Mouse (Mus musculus): ENCODE results near the gene Fbxo3. TPM values are rescaled to one million over a fixed set of nuclear protein-coding genes. Genes with fewer than 3 reads are reported as not detected.
"Not testable (repeated sequence)": the region's sequence is repeated elsewhere in the genome, so short reads cannot be mapped to it uniquely, and the experiment has no call there.

Fbxo3 gene
- polyA plus RNA-seq, 1 experiment from 2014 or later: 54.4 TPM

DNA sequence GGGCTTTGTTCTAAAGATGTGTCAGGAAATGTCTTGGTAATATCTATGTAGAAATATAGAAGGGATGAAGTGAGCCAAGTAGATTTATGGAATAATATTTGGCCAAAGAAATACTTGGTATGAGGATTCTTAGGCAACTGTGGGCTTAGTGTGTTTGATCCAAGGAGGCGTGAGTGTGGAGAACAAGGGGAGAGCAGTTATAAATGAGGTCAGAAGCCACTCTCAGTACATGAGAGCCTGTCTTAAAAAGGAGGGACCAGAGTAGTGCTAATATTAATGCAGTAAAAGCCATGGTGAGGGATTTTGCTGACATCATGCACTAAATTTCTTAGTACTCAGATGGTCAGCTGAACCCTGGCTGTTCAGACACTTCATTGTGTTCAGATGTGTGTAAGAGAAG lies 30.9 kb downstream of the Fbxo3 start:
- peaks cover 35% of the 10 kb centered on the region for H3K36me3 ChIP-seq (ENCODE audit: control insufficient read depth, insufficient read depth, low read length)
- 90% methylated on average over 1 of the region's 1 CpGs for WGBS
- H3K4me1 ChIP-seq (ENCODE audit: control insufficient read depth, insufficient read depth, low read length): no peaks in the 10 kb centered on the region
- no peak for ATAC-seq (ENCODE audit: low FRiP score, low TSS enrichment)
- no peaks in the 10 kb centered on the region for H3K27me3 ChIP-seq (ENCODE audit: control insufficient read depth, insufficient read depth, low read length)
- H3K4me3 ChIP-seq (ENCODE audit: low read length): no peak overlapping the region
- no peaks in the 10 kb centered on the region for H3K9me3 ChIP-seq (ENCODE audit: control insufficient read depth, low read length)
- H3K9ac ChIP-seq (ENCODE audit: low read depth, low read length): no peak overlapping the region
- H3K27ac ChIP-seq (ENCODE audit: low read depth, low read length): no peak overlapping the region
- no peak overlapping the region for H3K4me2 ChIP-seq (replicated peaks; ENCODE audit: low read depth, low read length)

DNA sequence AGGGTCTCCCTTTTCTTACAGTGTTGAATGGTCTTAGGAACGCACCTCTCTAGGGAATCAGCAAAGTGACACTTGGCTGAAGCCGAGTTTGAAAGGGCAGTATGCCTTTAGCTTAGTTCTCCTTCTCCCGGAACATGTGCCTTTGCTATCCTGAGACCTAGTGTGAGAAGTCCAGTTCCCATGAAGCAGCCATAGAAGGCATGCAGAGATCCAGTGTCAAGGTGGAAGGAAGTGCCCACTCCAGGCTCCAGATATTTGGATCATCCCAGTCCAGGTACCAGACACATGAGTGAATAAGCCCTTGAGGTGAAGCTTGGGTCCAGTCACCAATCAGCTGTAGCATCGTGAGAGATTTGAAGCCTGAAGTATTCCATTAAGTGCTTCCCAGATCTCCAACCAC lies 31.4 kb downstream of the Fbxo3 start:
- peaks cover 29% of the 10 kb centered on the region for H3K36me3 ChIP-seq (ENCODE audit: control insufficient read depth, insufficient read depth, low read length)
- H3K27ac ChIP-seq (ENCODE audit: low read depth, low read length): no peak overlapping the region
- no peak for ATAC-seq (ENCODE audit: low FRiP score, low TSS enrichment)
- H3K4me1 ChIP-seq (ENCODE audit: control insufficient read depth, insufficient read depth, low read length): no peaks in the 10 kb centered on the region
- H3K4me2 ChIP-seq (replicated peaks; ENCODE audit: low read depth, low read length): no peak overlapping the region
- no peaks in the 10 kb centered on the region for H3K9me3 ChIP-seq (ENCODE audit: control insufficient read depth, low read length)
- H3K27me3 ChIP-seq (ENCODE audit: control insufficient read depth, insufficient read depth, low read length): no peaks in the 10 kb centered on the region
- no peak overlapping the region for H3K4me3 ChIP-seq (ENCODE audit: low read length)
- WGBS: 94% methylated on average over 4 of the region's 4 CpGs
- H3K9ac ChIP-seq (ENCODE audit: low read depth, low read length): no peak overlapping the region

GRCm38 (mm10) chr2:104059786-104060185 lies 32.3 kb downstream of the Fbxo3 start:
- Histone ChIP-seq H3K9ac (ENCODE audit: low read depth, low read length) (no peak overlapping the region), H3K4me1 (ENCODE audit: control insufficient read depth, insufficient read depth, low read length) (no peaks in the 10 kb centered on the region), H3K27ac (ENCODE audit: low read depth, low read length) (no peak overlapping the region), H3K4me3 (ENCODE audit: low read length) (no peak overlapping the region), H3K27me3 (ENCODE audit: control insufficient read depth, insufficient read depth, low read length) (no peaks in the 10 kb centered on the region), H3K4me2 (replicated peaks; ENCODE audit: low read depth, low read length) (no peak overlapping the region), H3K36me3 (ENCODE audit: control insufficient read depth, insufficient read depth, low read length) (peaks cover 22% of the 10 kb centered on the region), H3K9me3 (ENCODE audit: control insufficient read depth, low read length) (no peaks in the 10 kb centered on the region)
- ATAC-seq (ENCODE audit: low FRiP score, low TSS enrichment): no peak
- WGBS: 74% methylated on average over 10 of the region's 10 CpGs

DNA sequence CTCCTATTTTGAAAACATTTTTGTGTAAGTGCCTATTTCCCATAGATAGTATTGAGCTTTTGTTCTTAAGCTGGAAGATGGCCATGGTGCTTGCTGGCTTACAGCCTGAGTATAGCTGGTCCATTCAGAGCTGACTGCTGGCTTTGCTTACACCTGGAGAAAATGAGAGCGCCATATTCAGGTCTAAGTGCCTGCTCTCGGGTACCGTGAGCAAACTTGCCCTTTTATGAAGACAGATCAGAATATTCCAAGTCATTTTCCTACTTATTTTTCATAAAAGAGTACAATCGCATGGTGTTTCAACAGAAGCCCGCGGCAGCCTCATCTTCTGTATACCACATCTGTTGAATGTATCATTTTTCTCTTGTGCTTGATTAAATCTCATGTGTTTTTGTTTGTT lies 33.5 kb downstream of the Fbxo3 start:
- Histone ChIP-seq H3K4me1 (ENCODE audit: control insufficient read depth, insufficient read depth, low read length) (no peaks in the 10 kb centered on the region), H3K27me3 (ENCODE audit: control insufficient read depth, insufficient read depth, low read length) (no peaks in the 10 kb centered on the region), H3K36me3 (ENCODE audit: control insufficient read depth, insufficient read depth, low read length) (peaks cover 15% of the 10 kb centered on the region), H3K4me3 (ENCODE audit: low read length) (no peak overlapping the region), H3K27ac (ENCODE audit: low read depth, low read length) (no peak overlapping the region), H3K9me3 (ENCODE audit: control insufficient read depth, low read length) (no peaks in the 10 kb centered on the region), H3K4me2 (replicated peaks; ENCODE audit: low read depth, low read length) (no peak overlapping the region), H3K9ac (ENCODE audit: low read depth, low read length) (no peak overlapping the region)
- no peak for ATAC-seq (ENCODE audit: low FRiP score, low TSS enrichment)
- WGBS: 97% methylated on average over 6 of the region's 6 CpGs

- Histone ChIP-seq H3K4me1 (ENCODE audit: control insufficient read depth, insufficient read depth, low read length) (no peaks in the 10 kb centered on the region), H3K9ac (ENCODE audit: low read depth, low read length) (no peak overlapping the region), H3K36me3 (ENCODE audit: control insufficient read depth, insufficient read depth, low read length) (peaks cover 15% of the 10 kb centered on the region; the same call in 1 of the 2 replicates), H3K27ac (ENCODE audit: low read depth, low read length) (no peak overlapping the region), H3K4me3 (ENCODE audit: low read length) (no peak overlapping the region), H3K9me3 (ENCODE audit: control insufficient read depth, low read length) (no peaks in the 10 kb centered on the region), H3K27me3 (ENCODE audit: control insufficient read depth, insufficient read depth, low read length) (no peaks in the 10 kb centered on the region), H3K4me2 (replicated peaks; ENCODE audit: low read depth, low read length) (no peak overlapping the region)
- no peak for ATAC-seq (ENCODE audit: low FRiP score, low TSS enrichment)
Observed at GRCm38 (mm10) chr2:104062665-104063064, 35.1 kb downstream of the Fbxo3 start.

DNA sequence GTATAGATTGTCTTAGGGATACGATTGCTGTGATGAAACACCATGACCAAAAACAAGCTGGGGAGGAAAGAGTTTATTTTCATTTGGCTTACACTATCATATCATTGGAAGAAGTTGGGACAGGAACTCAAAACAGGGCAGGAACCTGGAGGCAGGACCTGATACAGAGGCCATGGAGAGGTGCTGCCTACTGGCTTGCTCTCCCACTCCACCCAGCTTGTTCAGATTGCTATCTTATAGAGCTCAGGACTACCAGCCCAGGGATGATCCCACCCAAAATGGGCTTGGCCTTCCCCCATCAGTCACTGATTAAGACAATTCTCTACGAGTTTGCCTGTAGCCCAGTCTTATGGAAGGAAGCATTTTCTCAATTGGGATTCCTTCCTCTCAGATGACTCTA lies 36.6 kb downstream of the Fbxo3 start:
- Histone ChIP-seq H3K4me3 (ENCODE audit: low read length) (no peak overlapping the region), H3K9ac (ENCODE audit: low read depth, low read length) (no peak overlapping the region), H3K9me3 (ENCODE audit: control insufficient read depth, low read length) (no peaks in the 10 kb centered on the region), H3K4me1 (ENCODE audit: control insufficient read depth, insufficient read depth, low read length) (no peaks in the 10 kb centered on the region), H3K36me3 (ENCODE audit: control insufficient read depth, insufficient read depth, low read length) (peaks cover 15% of the 10 kb centered on the region; the same call in 1 of the 2 replicates), H3K4me2 (replicated peaks; ENCODE audit: low read depth, low read length) (no peak overlapping the region), H3K27ac (ENCODE audit: low read depth, low read length) (no peak overlapping the region), H3K27me3 (ENCODE audit: control insufficient read depth, insufficient read depth, low read length) (no peaks in the 10 kb centered on the region)
- WGBS: 80% methylated on average over 2 of the region's 2 CpGs
- ATAC-seq (ENCODE audit: low FRiP score, low TSS enrichment): no peak

GRCm38 (mm10) chr2:104065526-104065925 lies 38.0 kb downstream of the Fbxo3 start, which contains the start of gene Gm10912:
Gene Gm10912, plus strand, starts transcription at chr2:104065826.
- H3K27ac ChIP-seq (ENCODE audit: low read depth, low read length); H3K9me3 ChIP-seq (ENCODE audit: control insufficient read depth, low read length); H3K9ac ChIP-seq (ENCODE audit: low read depth, low read length); H3K4me1 ChIP-seq (ENCODE audit: control insufficient read depth, insufficient read depth, low read length); ATAC-seq (ENCODE audit: low FRiP score, low TSS enrichment); H3K4me2 ChIP-seq (replicated peaks; ENCODE audit: low read depth, low read length); H3K36me3 ChIP-seq (ENCODE audit: control insufficient read depth, insufficient read depth, low read length); H3K27me3 ChIP-seq (ENCODE audit: control insufficient read depth, insufficient read depth, low read length); H3K4me3 ChIP-seq (ENCODE audit: low read length): not testable (repeated sequence)
- WGBS: 82% methylated on average over 6 of the region's 6 CpGs

DNA sequence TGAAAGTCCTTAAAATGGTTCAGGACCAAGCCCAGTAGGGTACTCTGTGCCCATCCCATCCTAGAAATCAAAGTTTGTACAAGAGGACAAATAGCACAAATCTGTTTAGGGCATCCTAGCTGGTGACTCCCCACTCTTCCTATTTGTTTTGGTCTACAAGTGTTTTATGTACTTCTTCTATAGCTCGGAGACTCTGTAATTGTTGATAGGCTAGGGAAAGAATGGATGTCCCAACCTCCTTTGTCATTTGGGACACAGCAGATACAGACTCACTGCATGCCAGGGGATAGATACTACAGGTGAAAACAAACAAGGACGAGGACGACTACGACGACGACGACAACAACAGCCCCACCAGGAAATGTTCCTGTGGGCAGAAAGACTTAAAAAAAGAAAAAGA lies 40.9 kb downstream of the Fbxo3 start, which contains the start of gene Gm10799:
TSS of gene Gm10799 (minus strand) at position 101 of the 400 bp plus-strand sequence.
- WGBS: 84% methylated on average over 7 of the region's 7 CpGs
- ATAC-seq (ENCODE audit: low FRiP score, low TSS enrichment): not testable (repeated sequence)

DNA sequence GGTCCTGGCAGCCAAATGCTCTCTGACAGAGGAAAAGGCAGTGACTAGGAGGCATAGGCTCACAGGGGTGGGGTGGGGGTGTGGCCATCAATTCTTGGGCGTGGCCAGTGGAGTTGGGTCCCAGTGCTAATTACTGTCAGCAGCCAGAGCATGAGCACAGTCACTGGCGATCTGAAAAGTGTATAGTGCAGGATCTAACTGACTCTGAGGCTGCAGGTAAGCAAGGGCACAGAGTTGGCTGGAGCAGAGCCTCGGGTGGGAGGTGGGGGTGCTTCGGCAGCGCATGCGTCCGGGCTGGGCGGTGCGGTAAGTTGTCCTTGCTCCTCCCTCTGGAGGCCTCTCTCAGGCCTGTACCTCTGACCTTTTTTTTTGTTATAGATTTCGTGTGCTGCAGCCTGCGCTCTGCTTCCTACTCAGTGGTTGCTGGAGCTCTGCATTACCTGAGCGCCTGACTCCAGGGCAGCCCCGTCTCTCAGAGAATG lies 42.2 kb downstream of the Fbxo3 start, which contains the start of gene Cd59b:
TSS of gene Cd59b (plus strand) at position 146 of the 482 bp plus-strand sequence.
- Histone ChIP-seq H3K36me3 (ENCODE audit: control insufficient read depth, insufficient read depth, low read length) (no peaks in the 10 kb centered on the region), H3K27ac (ENCODE audit: low read depth, low read length) (peak within 1 kb of the TSS; percentile 11; the same call in 1 of the 2 replicates), H3K4me1 (ENCODE audit: control insufficient read depth, insufficient read depth, low read length) (no peaks in the 10 kb centered on the region), H3K9me3 (ENCODE audit: control insufficient read depth, low read length) (no peaks in the 10 kb centered on the region), H3K4me3 (ENCODE audit: low read length) (peak within 1 kb of the TSS; percentile 40), H3K27me3 (ENCODE audit: control insufficient read depth, insufficient read depth, low read length) (no peaks in the 10 kb centered on the region), H3K4me2 (replicated peaks; ENCODE audit: low read depth, low read length) (peak within 1 kb of the TSS; percentile 56), H3K9ac (ENCODE audit: low read depth, low read length) (peak within 1 kb of the TSS; percentile 31; the same call in 1 of the 2 replicates)
- peak; percentile 93 for ATAC-seq (ENCODE audit: low FRiP score, low TSS enrichment)
- WGBS: 5% methylated on average over 13 of the region's 13 CpGs

More for the DNA sequence above, 40.9 kb downstream of the Fbxo3 start, which contains the start of gene Gm10799:
- not testable (repeated sequence) for H3K27me3 ChIP-seq (ENCODE audit: control insufficient read depth, insufficient read depth, low read length); H3K4me2 ChIP-seq (replicated peaks; ENCODE audit: low read depth, low read length); H3K27ac ChIP-seq (ENCODE audit: low read depth, low read length); H3K9ac ChIP-seq (ENCODE audit: low read depth, low read length); H3K36me3 ChIP-seq (ENCODE audit: control insufficient read depth, insufficient read depth, low read length); H3K9me3 ChIP-seq (ENCODE audit: control insufficient read depth, low read length); H3K4me3 ChIP-seq (ENCODE audit: low read length); H3K4me1 ChIP-seq (ENCODE audit: control insufficient read depth, insufficient read depth, low read length)
